Mouse (Mus musculus) liver, embryonic 14.5 days (tissue): ENCODE results near the gene Brd3. TPM values are rescaled to one million over a fixed set of nuclear protein-coding genes. Genes with fewer than 3 reads are reported as not detected.

ENCODE experiments used
- ATAC-seq: fragments of 200-750 bp; cut with Nextera tagmentation; 2 replicates; pipeline ENCODE4 v1.8.0; 2017; ENCODE audit warnings: moderate number of reproducible peaks, mild to moderate bottlenecking, moderate library complexity; ENCODE audit not compliant: insufficient read depth
- DNase-seq, 3 experiments: peaks; one replicate each; pipeline ENCODE4 v3.0.0-alpha.2; 2012 to 2013; ENCODE audit warnings: low read depth in 3 of 3, low spot score in 3 of 3
- H3K27ac ChIP-seq: fragments of 300-500 bp; sonication (generic); 2 replicates; pipeline ENCODE4 v1.5.1; 2014; ENCODE audit warnings: moderate library complexity, mild to moderate bottlenecking, control low read depth, inconsistent platforms
- H3K27me3 ChIP-seq: fragments of 300-500 bp; sonication (generic); 2 replicates; pipeline ENCODE4 v1.6.1; 2014; ENCODE audit warnings: mild to moderate bottlenecking, low read length, moderate library complexity; ENCODE audit not compliant: control insufficient read depth, insufficient read depth
- H3K36me3 ChIP-seq: fragments of 300-500 bp; sonication (generic); replicated peaks from 2 replicates; pipeline ENCODE4 v1.6.1; 2014; ENCODE audit warnings: low read depth; ENCODE audit not compliant: control insufficient read depth, insufficient read depth
- H3K4me1 ChIP-seq, 2 experiments: fragments of 200-500 bp in 1 of 2; fragments of 300-500 bp in 1 of 2; sonication (generic) in 1 of 2; replicated peaks; 2 replicates each; pipeline ENCODE4 v1.6.1; 2012 to 2014; ENCODE audit warnings: antibody characterized with exemption in 1 of 2, inconsistent platforms in 1 of 2, low read length in 1 of 2; ENCODE audit not compliant: control insufficient read depth in 2 of 2, insufficient read depth in 2 of 2
- H3K4me2 ChIP-seq: fragments of 300-500 bp; sonication (generic); 2 replicates; pipeline ENCODE4 v1.6.1; 2014; ENCODE audit warnings: low read depth, mild to moderate bottlenecking, control low read depth, moderate library complexity
- H3K4me3 ChIP-seq, 2 experiments: fragments of 200-500 bp in 1 of 2; fragments of 300-500 bp in 1 of 2; sonication (generic) in 1 of 2; 2 replicates each; pipeline ENCODE4 v1.5.1; 2012 to 2014; ENCODE audit warnings: low read depth in 2 of 2, low read length in 2 of 2, mild to moderate bottlenecking in 2 of 2, control low read depth in 1 of 2, inconsistent platforms in 1 of 2, moderate library complexity in 1 of 2; ENCODE audit not compliant: insufficient read depth in 1 of 2
- H3K9ac ChIP-seq: fragments of 300-500 bp; sonication (generic); replicated peaks from 2 replicates; pipeline ENCODE4 v1.6.1; 2014; ENCODE audit warnings: mild to moderate bottlenecking, control low read depth, moderate library complexity
- H3K9me3 ChIP-seq: fragments of 300-500 bp; sonication (generic); 2 replicates; pipeline ENCODE4 v1.6.1; 2016; ENCODE audit warnings: low read length, mixed read lengths; ENCODE audit not compliant: control insufficient read depth
- CTCF ChIP-seq: IDR thresholded peaks from 2 replicates; pipeline ENCODE4 v1.5.1; 2016; ENCODE audit warnings: antibody characterized with exemption, low read depth, control low read depth
- EP300 ChIP-seq: IDR thresholded peaks from 2 replicates; pipeline ENCODE4 v1.6.1; 2016; ENCODE audit warnings: antibody characterized with exemption, low read depth
- WGBS: fragments of 180-500 bp; shearing (Covaris S2); extraction: QIAGEN DNeasy Blood & Tissue Kit; methylation state at CpG from one replicate; pipeline ENCODE4 v1.1.7; 2014; ENCODE audit not compliant: insufficient replicate concordance; 5-methylcytosine and 5-hydroxymethylcytosine counted together
- polyA plus RNA-seq, 2 experiments: library from polyadenylated mRNA; depleted of rRNA in 1 of 2; stranded (reverse) in 1 of 2; unstranded in 1 of 2; fragments of >200 nt; fragmentation: Nextera tagmentation in 1 of 2; extraction: Ambion mirVana in 1 of 2; gene quantifications; 2 replicates each; pipeline versions ENCODE4 v1.2.1 to v1.2.3; 2012 to 2014

The Brd3 gene
- polyA plus RNA-seq, 2 experiments = 9.5 to 24.4 TPM

DNA sequence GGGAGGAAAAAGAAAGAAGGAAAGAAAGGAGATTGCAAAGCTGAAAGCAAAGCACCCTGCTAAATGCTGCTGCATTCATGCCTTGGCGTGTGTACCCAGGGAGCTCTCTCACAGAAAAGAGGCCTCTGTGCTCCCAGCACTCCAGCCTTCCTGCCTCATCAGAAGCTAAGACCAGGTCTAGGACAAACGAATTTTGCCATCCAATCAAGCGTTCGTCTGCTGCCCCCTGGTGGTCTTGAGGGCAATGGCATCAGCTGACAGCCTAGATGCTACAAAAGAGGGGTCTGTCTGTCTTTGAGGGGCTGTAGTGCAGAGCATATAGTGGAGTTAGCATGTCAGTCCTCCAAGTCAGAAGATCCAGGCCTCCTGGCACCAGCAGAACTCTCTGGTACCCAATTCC, 79.4 kb downstream of the Brd3 start:
- H3K9ac ChIP-seq = no peak overlapping the region

DNA sequence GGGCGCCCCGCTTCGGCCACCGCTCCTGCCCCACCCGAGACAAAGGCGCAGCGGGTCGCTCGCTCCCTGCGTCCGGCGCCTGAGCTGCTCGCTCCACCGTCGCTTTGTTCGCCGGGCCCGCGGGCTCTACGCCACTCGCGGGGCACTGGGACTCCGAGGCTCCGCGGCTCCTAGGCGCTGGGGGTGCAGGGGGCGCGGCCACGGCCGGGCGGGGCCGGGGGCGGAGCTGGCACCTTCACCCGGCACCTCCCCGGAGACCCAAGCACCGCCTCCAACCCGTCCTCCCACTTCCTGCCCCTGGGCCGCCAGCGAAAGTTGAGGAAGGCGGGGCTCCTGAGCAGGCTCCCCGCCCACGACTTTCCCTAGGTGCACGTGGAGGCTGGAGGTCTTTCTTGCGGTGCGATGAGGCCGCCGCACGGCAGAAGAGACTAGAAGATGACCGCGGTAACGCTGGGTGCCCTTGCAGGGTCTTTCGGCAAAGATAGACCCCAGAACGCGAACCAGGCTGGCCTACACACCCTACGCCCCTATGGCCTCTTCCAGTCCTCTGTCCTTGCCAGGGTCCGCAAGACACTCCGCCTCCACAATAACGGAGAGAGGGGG, 80.5 kb downstream of the Brd3 start, which contains the start of gene Vav2:
Gene Vav2, minus strand, starts transcription at position 179 of the 603 bp plus-strand sequence.
- Histone ChIP-seq H3K9ac (peak within 1 kb of the TSS; percentile 49), H3K36me3 (no peaks in the 10 kb centered on the region), H3K9me3 (no peaks in the 10 kb centered on the region), H3K27ac (no peak within 1 kb of the TSS), H3K4me2 (peak within 1 kb of the TSS; percentile 90), H3K4me3 (peak within 1 kb of the TSS; percentile 65 to 66), H3K4me1 (peaks cover 0 to 9% of the 10 kb centered on the region in 2 experiments; a peak in 2 of 4 replicates), H3K27me3 (peaks cover 19% of the 10 kb centered on the region)
- TF ChIP-seq EP300 (no peak), CTCF (0 out of 2 replicates have a peak, but pooled peaks have one; percentile 18)
- under 1% methylated on average over 58 of the region's 58 CpGs for WGBS
- peak; percentile 82 to 84 (median 83) for DNase-seq
- peak; percentile 93 for ATAC-seq

More for the DNA sequence above, 79.4 kb downstream of the Brd3 start:
- Histone ChIP-seq H3K27ac (no peak overlapping the region), H3K9me3 (no peaks in the 10 kb centered on the region), H3K4me3 (no peak overlapping the region), H3K4me1 (peaks cover 0 to 9% of the 10 kb centered on the region in 2 experiments; a peak in 2 of 4 replicates), H3K36me3 (no peaks in the 10 kb centered on the region), H3K4me2 (no peak overlapping the region), H3K27me3 (peaks cover 19% of the 10 kb centered on the region)
- DNase-seq (peak; percentile 49 to 68 (median 57)), ATAC-seq (no peak)
- 0% methylated on average over 4 of the region's 4 CpGs for WGBS
- TF ChIP-seq EP300 (no peak), CTCF (peak; percentile 99)

DNA sequence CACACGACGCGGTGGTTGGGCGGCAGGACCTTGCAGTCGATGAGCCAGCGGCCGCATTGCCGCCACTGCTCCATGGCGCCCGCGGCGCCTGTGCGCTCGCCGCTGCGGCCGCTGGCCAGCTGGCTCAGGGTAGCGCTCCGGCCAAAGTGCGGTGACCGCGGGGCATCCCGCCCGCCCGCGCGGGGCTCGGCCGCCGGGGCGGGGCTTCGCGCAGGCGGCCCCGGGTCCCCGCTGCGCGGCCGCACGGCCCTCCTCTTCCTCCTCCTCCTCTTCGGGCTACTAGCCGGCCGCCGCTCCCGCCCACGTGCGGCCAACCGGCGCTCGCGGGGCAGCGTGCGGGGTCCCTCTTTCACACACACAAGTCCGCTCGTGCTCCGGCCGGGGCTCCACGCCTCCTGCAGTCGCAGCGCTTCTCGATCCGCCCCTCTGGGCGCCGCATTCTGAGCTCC, 81.0 kb downstream of the Brd3 start:
- under 1% methylated on average over 52 of the region's 64 CpGs for WGBS
- Histone ChIP-seq H3K4me3 (peak overlapping the region; percentile 65 to 66), H3K27me3 (peaks cover 19% of the 10 kb centered on the region), H3K9me3 (no peaks in the 10 kb centered on the region), H3K9ac (peak overlapping the region; percentile 49), H3K4me1 (peaks cover 0 to 9% of the 10 kb centered on the region in 2 experiments; a peak in 2 of 4 replicates), H3K36me3 (no peaks in the 10 kb centered on the region), H3K4me2 (peak overlapping the region; percentile 90), H3K27ac (no peak overlapping the region)
- DNase-seq = no peak
- TF ChIP-seq CTCF (no peak), EP300 (no peak)
- peak; percentile 71 for ATAC-seq

DNA sequence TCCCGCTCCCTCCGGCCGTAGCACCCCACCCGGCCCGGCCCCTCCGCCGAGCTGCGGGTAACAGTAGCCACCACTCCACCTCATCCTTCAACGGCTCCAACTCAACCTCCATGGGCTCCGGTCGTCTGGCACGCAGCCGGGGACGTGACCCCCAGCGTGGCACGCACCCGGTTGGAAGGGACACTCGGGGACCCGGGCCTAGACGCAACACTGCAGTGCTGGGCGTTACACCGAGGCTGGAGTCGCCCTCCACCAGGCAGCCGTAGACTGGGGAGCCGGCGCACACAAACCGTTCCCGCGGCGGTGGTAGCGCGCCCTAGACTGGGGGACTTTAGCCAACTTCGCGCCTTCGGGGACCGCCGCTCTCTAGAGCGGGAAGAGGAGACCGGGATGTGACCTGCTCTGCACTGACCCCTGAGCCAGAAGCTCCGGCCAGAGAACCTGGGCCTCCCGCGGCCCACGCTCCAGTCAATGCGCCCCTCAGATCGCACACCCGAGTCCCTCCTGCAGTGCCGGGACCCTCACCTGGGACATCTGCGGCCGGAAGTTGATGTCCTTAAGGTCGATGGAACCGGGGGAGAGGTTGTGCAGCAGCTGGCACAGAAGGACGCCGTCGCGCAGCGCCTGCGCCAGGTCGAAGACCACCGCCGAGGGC, 81.6 kb downstream of the Brd3 start:
- Histone ChIP-seq H3K36me3 (no peaks in the 10 kb centered on the region), H3K9ac (peak overlapping the region; percentile 49), H3K4me1 (peaks cover 0 to 9% of the 10 kb centered on the region in 2 experiments; a peak in 2 of 4 replicates), H3K4me3 (peak overlapping the region; percentile 65 to 66), H3K9me3 (no peaks in the 10 kb centered on the region), H3K4me2 (peak overlapping the region; percentile 90), H3K27me3 (peaks cover 19% of the 10 kb centered on the region), H3K27ac (no peak overlapping the region)
- no peak; the same call in 1 of the 2 replicates for ATAC-seq
- under 1% methylated on average over 60 of the region's 60 CpGs for WGBS
- TF ChIP-seq CTCF (no peak), EP300 (no peak)
- DNase-seq = no peak

DNA sequence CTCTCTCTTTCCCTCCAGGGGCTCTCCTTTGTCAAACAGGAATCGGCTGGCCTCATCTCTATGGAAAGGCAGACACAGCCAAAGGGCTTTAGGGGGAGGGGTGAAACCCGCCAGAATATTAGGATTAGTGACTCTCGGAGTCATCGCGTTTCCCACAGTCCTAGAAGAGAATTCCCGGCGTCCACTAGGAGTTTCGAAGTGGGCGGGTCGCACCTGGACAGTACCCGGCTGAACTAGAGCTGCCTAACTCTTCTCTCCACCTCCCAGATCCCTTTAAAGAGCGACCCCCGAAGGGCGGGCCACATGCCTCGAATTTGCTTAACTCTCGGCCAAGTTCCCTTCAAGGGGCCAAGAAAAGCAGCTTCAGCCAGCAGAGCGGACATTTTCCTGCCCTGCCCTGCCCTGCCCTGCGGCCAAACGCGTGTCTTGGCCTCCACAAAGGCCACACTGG, 82.3 kb downstream of the Brd3 start:
- WGBS = 11% methylated on average over 20 of the region's 20 CpGs
- Histone ChIP-seq H3K4me3 (peak overlapping the region; percentile 65 to 66), H3K27ac (no peak overlapping the region), H3K9me3 (no peaks in the 10 kb centered on the region), H3K9ac (no peak overlapping the region), H3K27me3 (peaks cover 19% of the 10 kb centered on the region), H3K4me1 (peaks cover 0 to 11% of the 10 kb centered on the region in 2 experiments; a peak in 2 of 4 replicates), H3K4me2 (peak overlapping the region; percentile 90), H3K36me3 (no peaks in the 10 kb centered on the region)
- TF ChIP-seq CTCF = no peak
- TF ChIP-seq EP300 = no peak
- DNase-seq (no peak), ATAC-seq (no peak)
